Mouse (Mus musculus) liver, embryonic 14.5 days (tissue): ENCODE measurements around the gene Tmem60.

Experiments used
- CTCF ChIP-seq: IDR thresholded peaks from 2 replicates; pipeline ENCODE4 v1.5.1; 2016; ENCODE audit warnings: antibody characterized with exemption, low read depth, control low read depth
- EP300 ChIP-seq: IDR thresholded peaks from 2 replicates; pipeline ENCODE4 v1.6.1; 2016; ENCODE audit warnings: antibody characterized with exemption, low read depth

DNA sequence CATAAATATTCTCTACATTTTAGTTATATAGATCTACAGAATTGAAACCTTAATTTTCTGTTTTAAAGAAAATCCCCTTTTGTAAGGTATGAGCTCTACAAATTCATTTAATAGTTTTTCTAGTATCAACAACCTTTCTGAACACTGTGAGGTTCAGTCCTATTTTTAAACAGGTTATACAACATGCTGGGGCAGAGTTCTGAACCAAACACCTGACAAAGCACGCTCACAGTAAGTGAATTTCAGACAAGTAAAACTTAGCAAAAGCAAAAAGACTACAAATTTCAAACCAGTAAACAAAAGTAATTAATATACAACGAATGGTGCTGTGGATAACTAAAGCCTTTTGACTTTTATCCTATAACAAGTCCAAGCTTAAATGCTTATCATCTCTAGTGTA is 23.6 kb upstream of the Tmem60 start:
- no peak for TF ChIP-seq CTCF
- TF ChIP-seq EP300 = no peak
